Mouse (Mus musculus): ENCODE results near the gene Tcf23. TPM values are rescaled to one million over a fixed set of nuclear protein-coding genes. Genes with fewer than 3 reads are reported as not detected.
A peak's percentile ranks its signal among the peaks of the same experiment; 100 is the strongest.

The Tcf23 gene
- polyA plus RNA-seq, 1 experiment from 2014 or later, result 0.08 TPM

DNA sequence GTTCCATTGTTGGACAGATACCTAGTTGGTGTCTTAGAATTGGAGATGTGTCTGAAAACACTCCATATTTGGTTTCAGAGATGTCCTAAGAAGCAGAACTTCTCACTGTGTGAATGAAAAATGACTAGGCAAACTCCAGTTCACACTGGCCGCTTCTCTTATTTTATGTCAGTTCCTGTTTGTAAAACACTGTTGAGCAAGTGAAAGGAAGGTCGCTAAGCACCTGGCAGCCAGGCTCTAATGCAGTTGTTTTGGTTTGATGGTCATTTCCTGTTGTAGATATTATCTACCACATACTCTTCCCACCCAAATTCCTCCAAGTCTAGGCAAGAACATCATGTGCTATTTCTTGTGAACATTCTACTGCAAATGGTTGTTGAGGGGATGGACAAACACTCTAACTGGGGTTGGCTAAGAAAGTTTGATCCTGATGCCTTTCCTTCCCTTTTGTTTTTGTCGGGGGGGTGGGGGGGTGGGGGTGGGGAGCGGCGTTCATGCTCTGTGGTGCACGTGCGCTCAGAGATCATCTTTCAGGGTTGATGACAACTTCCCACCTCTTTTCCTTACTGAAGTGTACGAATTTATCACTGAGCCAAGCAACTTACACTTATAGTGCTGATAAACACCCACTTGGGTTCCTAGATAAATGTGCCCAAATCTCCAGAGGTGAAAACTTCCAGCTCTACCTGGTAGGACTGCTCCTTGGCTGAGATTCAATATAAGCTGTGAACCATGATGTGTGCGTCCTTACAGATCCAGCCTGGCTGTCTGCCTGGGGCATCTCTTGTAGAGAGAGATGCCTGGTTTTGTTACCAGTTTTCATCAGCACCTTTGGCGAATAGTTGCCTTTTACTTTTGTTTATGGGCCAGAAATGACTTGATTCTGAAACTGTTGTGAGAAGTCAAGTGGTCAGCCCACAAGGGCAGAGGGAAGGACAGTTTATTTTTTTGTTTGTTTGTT lies 6.6 kb upstream of the Tcf23 start:
- Histone ChIP-seq H3K27me3 (ENCODE audit: control insufficient read depth, insufficient read depth, low read length) (no peaks in the 10 kb centered on the region), H3K9me3 (ENCODE audit: control insufficient read depth, low read length) (no peaks in the 10 kb centered on the region), H3K4me3 (replicated peaks; ENCODE audit: low read depth, low read length) (no peak overlapping the region), H3K4me1 (ENCODE audit: control insufficient read depth, insufficient read depth, low read length) (peaks cover 21% of the 10 kb centered on the region), H3K27ac (replicated peaks; ENCODE audit: low read depth, low read length) (no peak overlapping the region), H3K36me3 (ENCODE audit: control insufficient read depth, insufficient read depth, low read length) (peaks cover 16% of the 10 kb centered on the region), H3K9ac (replicated peaks; ENCODE audit: low read length) (no peak overlapping the region), H3K4me2 (ENCODE audit: low read length) (no peak overlapping the region)
- ATAC-seq (ENCODE audit: low FRiP score, low TSS enrichment), result no peak
- 84% methylated on average over 10 of the region's 10 CpGs for WGBS
- DNase-seq, result no peak

DNA sequence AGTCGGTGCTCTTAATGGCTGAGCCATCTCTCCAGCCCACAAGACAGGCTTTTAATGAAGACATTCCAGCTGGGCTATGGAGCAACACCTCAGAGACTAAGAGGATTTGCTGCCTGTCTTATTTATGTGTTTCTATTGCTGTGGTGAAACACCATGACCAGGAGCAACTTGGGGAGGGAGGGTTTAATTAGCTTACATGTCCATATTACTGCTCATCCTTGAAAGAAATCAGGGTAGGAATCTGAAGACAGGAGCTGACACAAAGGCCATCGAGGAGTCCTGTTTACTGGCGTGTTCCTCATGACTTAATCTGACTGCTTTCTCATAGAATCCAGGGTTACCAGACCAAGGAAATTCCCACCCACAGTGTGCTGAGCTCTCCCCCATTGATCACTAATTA lies 4.5 kb upstream of the Tcf23 start:
- WGBS, result 19% methylated on average over 3 of the region's 3 CpGs
- H3K4me3 ChIP-seq (replicated peaks; ENCODE audit: low read depth, low read length), result no peak overlapping the region
- 0 out of 2 replicates have a peak, but pooled peaks cover under 1% of the 10 kb centered on the region for H3K36me3 ChIP-seq (ENCODE audit: control insufficient read depth, insufficient read depth, low read length)
- ATAC-seq (ENCODE audit: low FRiP score, low TSS enrichment) (no peak), DNase-seq (no peak)
- H3K4me2 ChIP-seq (ENCODE audit: low read length), result no peak overlapping the region
- H3K4me1 ChIP-seq (ENCODE audit: control insufficient read depth, insufficient read depth, low read length), result peaks cover 6% of the 10 kb centered on the region
- no peak overlapping the region for H3K27ac ChIP-seq (replicated peaks; ENCODE audit: low read depth, low read length)
- H3K9ac ChIP-seq (replicated peaks; ENCODE audit: low read length), result no peak overlapping the region
- H3K9me3 ChIP-seq (ENCODE audit: control insufficient read depth, low read length), result no peaks in the 10 kb centered on the region
- no peaks in the 10 kb centered on the region for H3K27me3 ChIP-seq (ENCODE audit: control insufficient read depth, insufficient read depth, low read length)

DNA sequence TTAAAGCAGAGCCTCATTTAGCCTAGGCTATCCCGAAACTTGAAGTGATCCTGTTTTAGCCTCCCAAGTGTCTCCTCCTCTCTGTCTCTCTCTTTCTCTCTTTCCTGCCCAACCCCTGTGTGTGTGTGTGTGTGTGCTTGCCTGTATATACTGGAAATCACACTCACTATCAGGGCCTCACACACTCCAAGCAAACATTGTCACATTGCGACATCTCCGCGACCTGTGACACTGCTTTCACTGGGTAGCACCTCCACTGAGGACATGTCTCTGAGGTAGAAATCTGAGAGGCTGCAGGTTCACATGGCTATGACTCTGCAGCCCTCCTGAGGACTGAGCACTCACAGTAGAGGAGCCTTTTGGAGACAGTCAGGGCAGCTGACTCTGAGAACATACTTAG lies 2.3 kb upstream of the Tcf23 start:
- Histone ChIP-seq H3K36me3 (ENCODE audit: control insufficient read depth, insufficient read depth, low read length) (no peaks in the 10 kb centered on the region), H3K27me3 (ENCODE audit: control insufficient read depth, insufficient read depth, low read length) (no peaks in the 10 kb centered on the region), H3K27ac (replicated peaks; ENCODE audit: low read depth, low read length) (no peak overlapping the region), H3K4me3 (replicated peaks; ENCODE audit: low read depth, low read length) (no peak overlapping the region), H3K9ac (replicated peaks; ENCODE audit: low read length) (no peak overlapping the region), H3K4me2 (ENCODE audit: low read length) (no peak overlapping the region), H3K4me1 (ENCODE audit: control insufficient read depth, insufficient read depth, low read length) (no peaks in the 10 kb centered on the region), H3K9me3 (ENCODE audit: control insufficient read depth, low read length) (no peaks in the 10 kb centered on the region)
- 89% methylated on average over 4 of the region's 4 CpGs for WGBS
- ATAC-seq (ENCODE audit: low FRiP score, low TSS enrichment), result no peak
- DNase-seq, result no peak

DNA sequence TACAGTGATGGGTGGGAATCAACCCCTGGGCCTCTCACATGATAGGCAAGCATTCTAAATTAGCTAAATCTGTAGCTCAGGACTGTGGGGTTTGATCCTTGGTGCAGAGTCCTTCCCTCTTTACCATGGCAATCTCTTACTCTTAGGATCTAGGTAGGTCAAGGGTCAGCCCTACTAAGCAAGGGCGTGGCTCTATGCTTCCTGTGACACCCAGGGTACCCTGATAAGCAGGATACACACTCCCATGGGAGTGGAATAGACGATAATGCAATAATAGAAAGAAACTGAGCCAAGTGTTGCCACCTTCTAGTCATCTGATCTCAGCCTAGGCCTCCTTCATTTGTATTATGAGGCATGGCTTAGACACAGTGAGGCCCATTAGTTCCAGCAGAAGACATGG lies 978 bp downstream of the Tcf23 start:
- H3K27me3 ChIP-seq (ENCODE audit: control insufficient read depth, insufficient read depth, low read length), result no peaks in the 10 kb centered on the region
- no peak for ATAC-seq (ENCODE audit: low FRiP score, low TSS enrichment)
- H3K27ac ChIP-seq (replicated peaks; ENCODE audit: low read depth, low read length), result no peak overlapping the region
- no peaks in the 10 kb centered on the region for H3K36me3 ChIP-seq (ENCODE audit: control insufficient read depth, insufficient read depth, low read length)
- 74% methylated on average over 2 of the region's 2 CpGs for WGBS
- no peaks in the 10 kb centered on the region for H3K4me1 ChIP-seq (ENCODE audit: control insufficient read depth, insufficient read depth, low read length)
- H3K9ac ChIP-seq (replicated peaks; ENCODE audit: low read length), result no peak overlapping the region
- H3K4me3 ChIP-seq (replicated peaks; ENCODE audit: low read depth, low read length), result no peak overlapping the region
- H3K4me2 ChIP-seq (ENCODE audit: low read length), result no peak overlapping the region
- no peak for DNase-seq
- no peaks in the 10 kb centered on the region for H3K9me3 ChIP-seq (ENCODE audit: control insufficient read depth, low read length)

DNA sequence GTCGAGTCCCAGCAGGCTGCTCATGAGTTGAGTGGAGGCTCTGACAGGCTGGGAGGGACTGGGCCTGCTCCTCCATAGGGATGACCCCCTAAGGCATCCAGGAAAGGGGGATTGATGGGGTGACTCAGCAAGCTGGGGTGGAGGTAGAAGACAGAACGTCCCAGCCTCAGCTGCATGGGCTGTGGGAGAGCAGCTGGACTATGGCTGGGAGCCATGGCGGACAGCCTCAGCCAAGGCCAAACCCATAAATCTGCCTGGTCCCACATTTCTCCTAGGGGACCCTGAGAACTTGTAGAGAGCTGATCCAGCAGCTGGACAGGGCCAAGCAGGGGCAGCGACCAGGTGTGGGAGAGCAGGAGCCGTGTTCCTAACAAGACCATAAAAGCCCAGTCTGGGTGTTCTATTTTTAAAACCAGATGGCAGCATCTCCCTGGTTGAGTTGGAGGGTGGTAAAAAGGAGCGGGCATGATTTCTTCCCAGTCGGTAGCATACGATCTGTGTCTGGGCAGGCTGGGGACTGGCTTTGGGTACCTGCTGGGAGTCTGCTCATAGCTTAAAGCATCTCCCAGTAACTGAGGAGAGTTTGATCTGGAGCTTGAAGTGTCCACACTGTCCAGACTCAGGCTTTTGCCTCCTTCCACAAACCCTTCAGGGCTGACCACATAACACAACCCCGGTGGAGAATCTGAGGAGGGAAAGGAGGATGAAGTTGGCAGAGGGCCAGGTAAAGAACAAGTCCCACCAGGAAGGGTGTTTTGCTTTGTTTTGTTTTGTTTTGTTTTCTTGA lies 6.6 kb downstream of the Tcf23 start:
- DNase-seq (no peak), ATAC-seq (ENCODE audit: low FRiP score, low TSS enrichment) (no peak)
- Histone ChIP-seq H3K27me3 (ENCODE audit: control insufficient read depth, insufficient read depth, low read length) (no peaks in the 10 kb centered on the region), H3K9ac (replicated peaks; ENCODE audit: low read length) (no peak overlapping the region), H3K4me2 (ENCODE audit: low read length) (no peak overlapping the region), H3K4me3 (replicated peaks; ENCODE audit: low read depth, low read length) (no peak overlapping the region), H3K9me3 (ENCODE audit: control insufficient read depth, low read length) (no peaks in the 10 kb centered on the region), H3K4me1 (ENCODE audit: control insufficient read depth, insufficient read depth, low read length) (no peaks in the 10 kb centered on the region), H3K27ac (replicated peaks; ENCODE audit: low read depth, low read length) (no peak overlapping the region), H3K36me3 (ENCODE audit: control insufficient read depth, insufficient read depth, low read length) (no peaks in the 10 kb centered on the region)
- 78% methylated on average over 9 of the region's 9 CpGs for WGBS

DNA sequence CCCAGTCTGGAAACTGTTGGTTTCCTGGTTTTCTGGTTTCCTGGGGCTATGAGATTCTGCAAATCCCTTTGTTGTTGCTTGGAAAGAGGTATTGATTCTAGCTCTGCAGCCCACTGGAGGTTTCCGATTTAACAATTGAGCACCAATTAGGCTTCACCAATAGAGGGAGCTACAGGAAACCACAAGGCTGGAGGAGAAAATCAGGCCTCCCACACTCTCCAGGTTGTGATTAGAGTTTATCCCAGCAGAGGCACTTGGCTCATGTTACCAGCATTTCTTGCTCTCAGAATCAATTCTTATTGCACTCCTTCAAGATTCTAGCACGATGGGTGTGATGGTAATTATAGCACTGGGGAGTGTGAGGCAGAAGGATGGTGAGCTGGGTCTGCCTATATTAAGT lies 13.9 kb downstream of the Tcf23 start:
- DNase-seq, result peak; percentile 65
- no peaks in the 10 kb centered on the region for H3K4me1 ChIP-seq (ENCODE audit: control insufficient read depth, insufficient read depth, low read length)
- WGBS, result 14% methylated on average over 2 of the region's 2 CpGs
- H3K27ac ChIP-seq (replicated peaks; ENCODE audit: low read depth, low read length), result no peak overlapping the region
- no peaks in the 10 kb centered on the region for H3K27me3 ChIP-seq (ENCODE audit: control insufficient read depth, insufficient read depth, low read length)
- H3K4me2 ChIP-seq (ENCODE audit: low read length), result no peak overlapping the region
- no peak overlapping the region for H3K9ac ChIP-seq (replicated peaks; ENCODE audit: low read length)
- no peaks in the 10 kb centered on the region for H3K36me3 ChIP-seq (ENCODE audit: control insufficient read depth, insufficient read depth, low read length)
- no peak overlapping the region for H3K4me3 ChIP-seq (replicated peaks; ENCODE audit: low read depth, low read length)
- ATAC-seq (ENCODE audit: low FRiP score, low TSS enrichment), result no peak
- no peaks in the 10 kb centered on the region for H3K9me3 ChIP-seq (ENCODE audit: control insufficient read depth, low read length)

DNA sequence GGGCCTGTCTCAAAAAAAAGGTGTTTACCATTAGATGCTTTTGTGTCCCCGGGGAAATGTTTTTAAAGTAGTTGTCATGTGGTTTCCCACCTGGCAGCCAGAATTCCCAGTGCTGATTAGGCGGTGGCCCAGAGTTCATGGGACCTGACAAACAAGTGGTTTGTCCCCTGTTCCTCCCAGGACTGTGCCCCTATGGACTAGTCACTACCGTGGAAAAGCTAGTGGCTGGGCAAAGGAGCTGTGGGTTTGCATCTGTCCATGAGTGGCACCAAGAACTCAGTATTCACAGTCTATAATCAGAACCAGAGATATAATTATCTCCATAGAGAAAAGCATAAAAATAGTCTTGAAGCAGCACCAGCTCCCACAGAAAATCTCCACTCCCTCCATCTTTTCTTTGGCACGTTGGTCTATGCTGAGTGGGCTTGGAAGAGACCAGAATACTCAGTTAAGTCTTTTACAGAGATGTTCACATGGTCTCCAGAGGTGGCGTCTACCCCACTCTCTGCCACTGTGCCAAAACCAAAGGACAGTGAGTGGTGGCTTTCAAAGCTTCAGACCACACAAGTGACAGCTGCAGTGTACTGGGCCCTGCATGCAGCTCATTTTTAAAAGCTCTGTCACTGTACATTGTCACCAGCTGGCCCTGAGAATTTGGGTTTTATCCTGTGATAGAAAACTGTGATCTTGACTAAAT lies 24.7 kb downstream of the Tcf23 start:
- Histone ChIP-seq H3K9ac (replicated peaks; ENCODE audit: low read length) (no peak overlapping the region), H3K36me3 (ENCODE audit: control insufficient read depth, insufficient read depth, low read length) (no peaks in the 10 kb centered on the region), H3K27me3 (ENCODE audit: control insufficient read depth, insufficient read depth, low read length) (no peaks in the 10 kb centered on the region), H3K4me2 (ENCODE audit: low read length) (no peak overlapping the region), H3K4me3 (replicated peaks; ENCODE audit: low read depth, low read length) (no peak overlapping the region), H3K9me3 (ENCODE audit: control insufficient read depth, low read length) (no peaks in the 10 kb centered on the region), H3K4me1 (ENCODE audit: control insufficient read depth, insufficient read depth, low read length) (no peaks in the 10 kb centered on the region), H3K27ac (replicated peaks; ENCODE audit: low read depth, low read length) (no peak overlapping the region)
- 78% methylated on average over 5 of the region's 5 CpGs for WGBS
- DNase-seq (no peak), ATAC-seq (ENCODE audit: low FRiP score, low TSS enrichment) (no peak)

DNA sequence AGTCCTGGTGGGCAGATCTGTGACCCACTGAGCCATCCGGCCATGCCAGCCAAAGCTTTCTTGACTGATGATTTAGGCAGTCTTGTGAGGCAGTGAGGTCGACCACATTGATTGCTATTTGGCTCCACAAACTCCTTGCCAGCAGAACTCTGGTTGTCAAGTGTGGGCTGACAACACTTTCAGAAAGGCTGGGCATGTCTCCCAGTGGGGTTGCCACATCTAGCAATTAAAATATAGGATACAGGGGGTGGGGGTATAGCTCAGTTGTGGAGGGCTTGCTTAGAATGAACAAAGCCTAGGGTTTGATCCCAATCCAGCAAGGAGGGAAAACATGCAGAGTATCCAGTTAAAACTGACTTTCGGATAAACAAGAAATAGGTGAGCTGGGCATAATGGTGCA lies 25.6 kb downstream of the Tcf23 start:
- Histone ChIP-seq H3K9me3 (ENCODE audit: control insufficient read depth, low read length) (no peaks in the 10 kb centered on the region), H3K4me2 (ENCODE audit: low read length) (no peak overlapping the region), H3K27me3 (ENCODE audit: control insufficient read depth, insufficient read depth, low read length) (no peaks in the 10 kb centered on the region), H3K27ac (replicated peaks; ENCODE audit: low read depth, low read length) (no peak overlapping the region), H3K4me1 (ENCODE audit: control insufficient read depth, insufficient read depth, low read length) (no peaks in the 10 kb centered on the region), H3K9ac (replicated peaks; ENCODE audit: low read length) (no peak overlapping the region), H3K36me3 (ENCODE audit: control insufficient read depth, insufficient read depth, low read length) (no peaks in the 10 kb centered on the region), H3K4me3 (replicated peaks; ENCODE audit: low read depth, low read length) (no peak overlapping the region)
- ATAC-seq (ENCODE audit: low FRiP score, low TSS enrichment), result no peak
- DNase-seq, result no peak
- WGBS, result 70% methylated on average over 3 of the region's 3 CpGs

All from midbrain, embryonic 14.5 days (tissue).